Mouse (Mus musculus) forebrain, embryonic 13.5 days (tissue): Measurements from ENCODE around the gene Stradb. TPM values are rescaled to one million over a fixed set of nuclear protein-coding genes. Genes with fewer than 3 reads are reported as not detected.
"Not testable (repeated sequence)": the region's sequence is repeated elsewhere in the genome, so short reads cannot be mapped to it uniquely, and the experiment has no call there.

Source experiments
- ATAC-seq: fragments of 200-750 bp; cut with Nextera tagmentation; 2 replicates; pipeline ENCODE4 v1.8.0; 2017
- H3K27ac ChIP-seq: fragments of 300-500 bp; sonication (generic); 2 replicates; pipeline ENCODE4 v1.5.1; 2015; ENCODE audit warnings: inconsistent platforms, mild to moderate bottlenecking, moderate library complexity
- H3K27me3 ChIP-seq: fragments of 300-500 bp; sonication (generic); 2 replicates; pipeline ENCODE4 v1.6.1; 2015; ENCODE audit warnings: mild to moderate bottlenecking, inconsistent platforms
- H3K36me3 ChIP-seq: fragments of 300-500 bp; sonication (generic); 2 replicates; pipeline ENCODE4 v1.6.1; 2015; ENCODE audit warnings: mild to moderate bottlenecking, inconsistent platforms; ENCODE audit not compliant: poor library complexity, severe bottlenecking
- H3K4me1 ChIP-seq: fragments of 300-500 bp; sonication (generic); 2 replicates; pipeline ENCODE4 v1.6.1; 2015; ENCODE audit warnings: inconsistent platforms
- H3K4me2 ChIP-seq: fragments of 300-500 bp; sonication (generic); 2 replicates; pipeline ENCODE4 v1.6.1; 2015; ENCODE audit warnings: inconsistent platforms, mild to moderate bottlenecking, moderate library complexity
- H3K4me3 ChIP-seq: fragments of 300-500 bp; sonication (generic); 2 replicates; pipeline ENCODE4 v1.5.1; 2015; ENCODE audit warnings: mild to moderate bottlenecking, inconsistent platforms
- H3K9ac ChIP-seq: fragments of 300-500 bp; sonication (generic); 2 replicates; pipeline ENCODE4 v1.6.1; 2015; ENCODE audit warnings: mild to moderate bottlenecking, inconsistent platforms
- H3K9me3 ChIP-seq: fragments of 300-500 bp; sonication (generic); replicated peaks from 2 replicates; pipeline ENCODE4 v1.6.1; 2016; ENCODE audit warnings: inconsistent platforms
- WGBS: fragments of 180-500 bp; shearing (Covaris S2); methylation state at CpG from one replicate; pipeline ENCODE4 v1.1.7; 2015; 5-methylcytosine and 5-hydroxymethylcytosine counted together
- polyA plus RNA-seq: library from polyadenylated mRNA; unstranded; fragments of >200 nt; fragmentation: Nextera tagmentation; extraction: Ambion mirVana; gene quantifications from 2 replicates; pipeline ENCODE4 v1.2.1, GENCODE M21; 2015

Stradb gene
- polyA plus RNA-seq, 1 experiment from 2014 or later, result 62.7 TPM

- Histone ChIP-seq H3K27me3 (no peaks in the 10 kb centered on the region), H3K9ac (no peak overlapping the region), H3K9me3 (no peaks in the 10 kb centered on the region), H3K4me2 (no peak overlapping the region), H3K4me3 (no peak overlapping the region), H3K4me1 (0 out of 2 replicates have a peak, but pooled peaks cover 8% of the 10 kb centered on the region), H3K27ac (no peak overlapping the region), H3K36me3 (no peaks in the 10 kb centered on the region)
- no peak for ATAC-seq
- WGBS, result 71% methylated on average over 5 of the region's 5 CpGs
Observed at GRCm38 (mm10) chr1:58952526-58952925, 20.8 kb upstream of the Stradb start.

GRCm38 (mm10) chr1:58952997-58953396 lies 20.3 kb upstream of the Stradb start:
- ATAC-seq, result no peak
- H3K36me3 ChIP-seq, result no peaks in the 10 kb centered on the region
- H3K4me1 ChIP-seq, result 0 out of 2 replicates have a peak, but pooled peaks cover 8% of the 10 kb centered on the region
- no peak overlapping the region for H3K9ac ChIP-seq
- H3K9me3 ChIP-seq, result no peaks in the 10 kb centered on the region
- H3K27ac ChIP-seq, result no peak overlapping the region
- H3K4me3 ChIP-seq, result no peak overlapping the region
- 50% methylated on average over 4 of the region's 4 CpGs for WGBS
- H3K27me3 ChIP-seq, result no peaks in the 10 kb centered on the region
- no peak overlapping the region for H3K4me2 ChIP-seq

- H3K9ac ChIP-seq, result no peak overlapping the region
- H3K4me3 ChIP-seq, result no peak overlapping the region
- H3K27ac ChIP-seq, result no peak overlapping the region
- H3K36me3 ChIP-seq, result no peaks in the 10 kb centered on the region
- ATAC-seq, result no peak
- H3K9me3 ChIP-seq, result no peaks in the 10 kb centered on the region
- 0 out of 2 replicates have a peak, but pooled peaks cover 8% of the 10 kb centered on the region for H3K4me1 ChIP-seq
- WGBS, result 96% methylated on average over 9 of the region's 9 CpGs
- H3K4me2 ChIP-seq, result no peak overlapping the region
- no peaks in the 10 kb centered on the region for H3K27me3 ChIP-seq
Observed at GRCm38 (mm10) chr1:58953686-58954434, 19.5 kb upstream of the Stradb start.

- Histone ChIP-seq H3K36me3 (no peaks in the 10 kb centered on the region), H3K4me3 (no peak overlapping the region), H3K27ac (no peak overlapping the region), H3K27me3 (no peaks in the 10 kb centered on the region), H3K4me1 (0 out of 2 replicates have a peak, but pooled peaks cover 8% of the 10 kb centered on the region), H3K4me2 (no peak overlapping the region), H3K9ac (no peak overlapping the region), H3K9me3 (no peaks in the 10 kb centered on the region)
- 77% methylated on average over 8 of the region's 8 CpGs for WGBS
- ATAC-seq, result no peak
Observed at GRCm38 (mm10) chr1:58954578-58955410, 18.5 kb upstream of the Stradb start.

- H3K27me3 ChIP-seq, result no peaks in the 10 kb centered on the region
- no peak overlapping the region for H3K27ac ChIP-seq
- H3K4me2 ChIP-seq, result no peak overlapping the region
- H3K36me3 ChIP-seq, result no peaks in the 10 kb centered on the region
- WGBS, result 90% methylated on average over 3 of the region's 3 CpGs
- 0 out of 2 replicates have a peak, but pooled peaks cover 8% of the 10 kb centered on the region for H3K4me1 ChIP-seq
- H3K9me3 ChIP-seq, result no peaks in the 10 kb centered on the region
- no peak for ATAC-seq
- H3K9ac ChIP-seq, result no peak overlapping the region
- H3K4me3 ChIP-seq, result no peak overlapping the region
Observed at GRCm38 (mm10) chr1:58955716-58956115, 17.6 kb upstream of the Stradb start.

- H3K4me3 ChIP-seq, result no peak overlapping the region
- H3K27me3 ChIP-seq, result no peaks in the 10 kb centered on the region
- H3K9ac ChIP-seq, result no peak overlapping the region
- H3K9me3 ChIP-seq, result no peaks in the 10 kb centered on the region
- H3K4me1 ChIP-seq, result 0 out of 2 replicates have a peak, but pooled peaks cover 8% of the 10 kb centered on the region
- no peak overlapping the region for H3K4me2 ChIP-seq
- no peak for ATAC-seq
- 90% methylated on average over 9 of the region's 9 CpGs for WGBS
- no peaks in the 10 kb centered on the region for H3K36me3 ChIP-seq
- no peak overlapping the region for H3K27ac ChIP-seq
Observed at GRCm38 (mm10) chr1:58956229-58956628, 17.1 kb upstream of the Stradb start.

- no peak overlapping the region for H3K4me2 ChIP-seq
- WGBS, result 68% methylated on average over 2 of the region's 2 CpGs
- H3K9me3 ChIP-seq, result no peaks in the 10 kb centered on the region
- no peak overlapping the region for H3K4me3 ChIP-seq
- 0 out of 2 replicates have a peak, but pooled peaks cover 5% of the 10 kb centered on the region for H3K4me1 ChIP-seq
- no peak for ATAC-seq
- H3K36me3 ChIP-seq, result no peaks in the 10 kb centered on the region
- no peak overlapping the region for H3K9ac ChIP-seq
- no peaks in the 10 kb centered on the region for H3K27me3 ChIP-seq
- no peak overlapping the region for H3K27ac ChIP-seq
Observed at GRCm38 (mm10) chr1:58957931-58958330, 15.4 kb upstream of the Stradb start.

GRCm38 (mm10) chr1:58958789-58959526 lies 14.4 kb upstream of the Stradb start:
- not testable (repeated sequence) for H3K4me2 ChIP-seq, H3K4me3 ChIP-seq, H3K27ac ChIP-seq, H3K4me1 ChIP-seq, H3K9ac ChIP-seq, H3K36me3 ChIP-seq, H3K9me3 ChIP-seq, ATAC-seq, H3K27me3 ChIP-seq
- 82% methylated on average over 16 of the region's 16 CpGs for WGBS

- Histone ChIP-seq H3K4me2 (no peak overlapping the region), H3K4me1 (0 out of 2 replicates have a peak, but pooled peaks cover 5% of the 10 kb centered on the region), H3K4me3 (no peak overlapping the region), H3K9ac (no peak overlapping the region), H3K9me3 (no peaks in the 10 kb centered on the region), H3K36me3 (no peaks in the 10 kb centered on the region), H3K27me3 (no peaks in the 10 kb centered on the region), H3K27ac (no peak overlapping the region)
- ATAC-seq, result no peak
- WGBS, result 89% methylated on average over 2 of the region's 2 CpGs
Observed at GRCm38 (mm10) chr1:58959682-58960081, 13.6 kb upstream of the Stradb start.

- Histone ChIP-seq H3K9me3 (no peaks in the 10 kb centered on the region), H3K27me3 (no peaks in the 10 kb centered on the region), H3K4me2 (no peak overlapping the region), H3K36me3 (no peaks in the 10 kb centered on the region), H3K4me3 (no peak overlapping the region), H3K27ac (no peak overlapping the region), H3K4me1 (0 out of 2 replicates have a peak, but pooled peaks cover 3% of the 10 kb centered on the region), H3K9ac (no peak overlapping the region)
- no peak for ATAC-seq
- 71% methylated on average over 12 of the region's 12 CpGs for WGBS
Observed at GRCm38 (mm10) chr1:58961152-58961893, 12.0 kb upstream of the Stradb start.

GRCm38 (mm10) chr1:58962418-58962817 lies 10.9 kb upstream of the Stradb start:
- WGBS, result 95% methylated on average over 5 of the region's 5 CpGs
- H3K4me2 ChIP-seq, result no peak overlapping the region
- H3K27ac ChIP-seq, result no peak overlapping the region
- ATAC-seq, result no peak
- no peak overlapping the region for H3K9ac ChIP-seq
- no peak overlapping the region for H3K4me3 ChIP-seq
- H3K36me3 ChIP-seq, result no peaks in the 10 kb centered on the region
- no peaks in the 10 kb centered on the region for H3K27me3 ChIP-seq
- H3K4me1 ChIP-seq, result no peaks in the 10 kb centered on the region
- no peaks in the 10 kb centered on the region for H3K9me3 ChIP-seq
